Mouse (Mus musculus): Measurements from ENCODE around the gene Cenpu.
A peak's percentile ranks its signal among the peaks of the same experiment; 100 is the strongest.

Gene Cenpu

DNA sequence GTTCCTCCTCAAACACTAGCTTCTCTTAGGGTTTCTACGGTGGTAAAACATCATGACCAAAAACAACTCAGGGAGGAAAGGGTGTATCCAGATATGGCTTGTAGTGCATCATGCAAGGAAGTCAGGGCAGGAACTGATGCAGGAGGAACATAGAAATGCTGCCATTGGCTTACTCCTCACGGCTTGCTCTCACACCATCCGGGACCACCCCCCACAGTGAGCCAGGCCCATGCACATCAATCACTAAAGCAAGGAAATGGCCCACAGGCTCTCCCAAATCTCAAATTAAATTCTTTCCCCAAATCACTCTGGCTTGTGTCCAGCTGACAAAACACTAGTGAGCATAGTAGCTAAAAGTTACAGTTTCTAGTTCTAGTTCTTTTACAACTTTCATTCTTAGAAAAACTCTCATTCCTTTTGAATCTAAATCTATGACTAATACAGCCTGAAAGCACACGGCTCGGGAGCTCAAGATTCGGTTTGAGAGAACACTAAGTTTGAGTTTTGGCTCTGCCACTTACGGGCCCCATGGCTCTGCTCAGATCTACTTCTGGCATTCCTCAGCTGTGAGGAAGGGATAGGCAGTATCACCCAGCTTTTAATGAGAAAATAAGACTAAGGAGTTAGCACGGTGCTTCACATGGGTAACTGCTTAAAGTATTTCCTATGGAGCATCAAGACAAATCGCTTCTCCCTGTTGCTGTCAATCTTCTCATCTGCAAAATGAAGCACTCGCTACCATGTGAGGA is 49.3 kb downstream of the Cenpu start:
- no peak for DNase-seq

DNA sequence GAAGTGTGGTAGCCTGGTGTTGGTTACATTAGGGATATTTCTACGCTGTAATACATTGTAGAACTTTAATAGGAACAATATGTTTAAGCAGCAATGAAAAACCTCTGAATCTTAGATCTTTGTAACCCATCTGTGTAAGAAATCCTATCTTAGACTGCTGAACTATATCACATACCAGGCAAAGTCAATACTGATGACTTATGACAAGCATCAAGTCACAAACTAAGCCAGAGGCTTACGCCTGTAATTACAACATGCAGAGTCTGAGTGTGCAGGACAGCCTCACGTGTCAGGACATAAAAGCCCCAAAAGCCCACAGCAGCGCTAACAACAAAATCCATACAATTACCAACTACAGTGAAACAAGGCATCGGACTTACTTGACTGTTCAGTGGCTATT is 51.8 kb downstream of the Cenpu start:
- DNase-seq, result no peak

DNA sequence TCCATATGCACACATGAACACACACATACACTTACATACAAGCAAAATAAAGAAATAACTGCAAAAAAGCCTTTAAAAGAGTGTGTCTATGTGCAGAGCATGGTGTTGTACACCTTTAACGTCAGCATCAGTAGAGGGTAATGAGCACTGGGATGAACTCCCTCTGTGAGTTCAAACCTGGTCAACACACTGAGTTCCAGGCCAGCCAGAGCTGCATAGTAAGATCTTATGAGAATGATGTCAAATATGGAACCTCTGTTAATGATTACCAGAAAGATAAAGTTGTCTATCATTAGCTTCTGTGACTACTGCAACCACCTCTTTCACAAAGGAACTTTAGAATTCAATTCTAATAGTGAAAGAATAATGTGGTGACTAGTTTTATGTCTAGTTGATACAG is 55.1 kb downstream of the Cenpu start:
- no peak for DNase-seq

DNA sequence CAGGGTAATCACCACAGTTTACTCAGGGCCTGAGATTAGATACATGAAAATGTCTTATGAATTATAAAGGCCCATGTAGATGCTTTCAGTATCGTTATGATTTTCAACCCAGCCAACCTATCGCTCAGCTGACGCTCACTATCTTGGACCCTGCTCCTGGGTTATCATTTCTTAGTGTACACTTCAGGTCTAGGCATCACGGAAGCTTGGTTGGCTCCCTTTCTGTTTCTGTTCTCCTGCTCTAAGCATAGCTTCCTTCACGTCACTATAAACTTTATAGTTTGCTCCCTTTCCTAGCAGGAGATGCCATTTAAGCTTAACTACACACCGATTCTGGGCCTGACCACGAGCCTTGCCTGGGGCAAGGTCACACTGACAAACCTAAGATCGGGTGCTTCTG is 59.7 kb downstream of the Cenpu start:
- DNase-seq, result no peak

DNA sequence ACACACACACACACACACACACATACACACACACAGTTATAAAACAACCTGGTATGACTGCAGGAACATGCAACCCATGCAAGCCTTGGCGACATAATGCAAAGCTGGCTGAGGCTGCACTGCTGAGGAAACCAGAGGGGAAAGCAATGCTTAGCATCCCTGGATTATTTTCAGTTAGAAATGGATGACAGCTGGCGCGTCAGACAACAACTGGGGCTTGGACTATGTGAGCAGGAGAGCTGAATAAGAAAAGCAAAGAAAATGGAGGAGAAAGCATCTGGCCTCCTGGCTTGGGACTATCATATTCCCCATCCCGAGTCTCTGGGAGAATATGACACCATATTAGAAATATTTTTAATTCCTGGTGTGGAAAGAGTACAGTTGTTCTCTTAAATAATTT is 61.1 kb downstream of the Cenpu start:
- no peak for DNase-seq

DNA sequence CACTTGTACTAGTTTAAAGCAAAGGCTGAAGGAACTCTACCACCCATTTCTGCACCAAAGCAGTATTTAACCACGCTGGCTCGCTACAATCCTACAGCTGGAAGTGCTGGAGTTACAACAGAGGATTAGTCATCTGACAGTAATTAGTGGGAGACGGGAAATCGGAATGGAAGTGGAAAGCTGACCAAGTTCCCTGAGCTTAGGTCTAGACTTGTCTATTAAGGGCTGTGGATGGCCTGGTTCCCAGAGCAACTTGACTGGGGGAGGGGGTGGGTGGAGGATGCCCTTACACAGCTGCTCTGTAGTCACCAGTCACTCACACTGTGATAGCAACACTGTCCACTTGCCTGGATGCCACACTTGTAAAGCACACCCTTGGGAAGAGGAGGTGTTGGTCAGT is 61.5 kb downstream of the Cenpu start:
- DNase-seq, result no peak

DNA sequence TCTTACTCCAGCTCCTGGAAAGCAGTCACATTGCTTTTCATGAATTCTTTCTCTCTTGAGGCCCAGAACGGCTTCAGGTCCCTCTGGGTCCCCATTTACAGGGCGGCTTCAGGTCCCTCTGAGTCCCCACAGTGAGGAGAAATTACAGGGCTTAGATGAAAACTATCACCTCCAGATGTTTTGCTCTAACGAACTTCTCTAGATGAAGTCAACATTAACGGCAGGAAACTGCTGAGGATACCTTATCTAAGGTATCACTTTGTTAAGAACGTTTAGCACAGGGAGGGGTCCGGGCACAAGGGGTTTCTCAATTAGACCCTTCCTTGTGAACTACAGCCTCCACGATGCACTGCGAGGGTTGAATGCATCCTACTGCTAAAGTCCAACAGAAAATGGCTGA is 64.1 kb downstream of the Cenpu start:
- no peak for DNase-seq

DNA sequence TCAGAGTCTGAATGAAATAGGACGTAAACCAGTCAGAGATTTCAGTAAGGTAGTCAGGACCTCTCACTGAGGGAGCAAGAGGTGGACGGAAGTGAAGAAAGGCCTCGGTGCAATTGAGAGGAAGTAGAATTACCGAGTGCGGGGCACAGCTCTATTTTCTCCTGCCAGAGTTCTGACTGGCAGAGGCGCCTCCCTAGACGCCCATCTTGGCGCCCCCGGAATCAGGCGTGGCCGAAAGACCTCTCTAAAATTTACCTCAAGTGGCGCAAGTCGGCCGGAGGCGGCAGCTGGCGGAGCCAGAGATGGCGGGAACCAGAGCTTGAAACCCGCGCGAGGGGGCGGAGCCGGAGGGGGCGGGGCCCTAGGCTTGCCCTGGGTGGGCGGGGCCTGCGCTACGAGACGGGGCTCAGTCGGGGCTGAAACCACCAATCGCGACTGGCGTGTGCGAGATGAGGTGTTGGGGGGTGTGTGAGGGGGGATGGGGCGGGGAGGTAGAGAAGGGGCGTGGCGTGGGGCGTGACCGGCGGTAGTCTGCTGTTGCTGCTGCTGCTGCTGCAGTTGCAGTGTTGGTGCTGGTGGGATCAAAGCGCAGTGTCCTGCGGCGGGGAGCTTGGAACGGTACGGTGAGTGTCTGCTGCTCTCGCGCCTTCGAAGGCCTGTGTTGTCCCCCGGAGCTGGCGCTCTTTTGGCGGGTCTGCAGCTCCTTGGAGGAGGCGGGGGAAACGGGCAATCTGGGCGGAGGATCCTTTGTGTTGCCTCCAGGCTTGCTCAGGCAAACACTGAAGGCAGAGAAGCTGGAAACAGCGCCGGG is 65.3 kb downstream of the Cenpu start, which contains the start of the genes Primpol and Casp3:
TSS of gene Primpol (minus strand) at position 334 of the 811 bp plus-strand sequence.
TSS of gene Casp3 (plus strand) at position 413 of the 811 bp plus-strand sequence.
- peak; percentile 89 for DNase-seq

DNA sequence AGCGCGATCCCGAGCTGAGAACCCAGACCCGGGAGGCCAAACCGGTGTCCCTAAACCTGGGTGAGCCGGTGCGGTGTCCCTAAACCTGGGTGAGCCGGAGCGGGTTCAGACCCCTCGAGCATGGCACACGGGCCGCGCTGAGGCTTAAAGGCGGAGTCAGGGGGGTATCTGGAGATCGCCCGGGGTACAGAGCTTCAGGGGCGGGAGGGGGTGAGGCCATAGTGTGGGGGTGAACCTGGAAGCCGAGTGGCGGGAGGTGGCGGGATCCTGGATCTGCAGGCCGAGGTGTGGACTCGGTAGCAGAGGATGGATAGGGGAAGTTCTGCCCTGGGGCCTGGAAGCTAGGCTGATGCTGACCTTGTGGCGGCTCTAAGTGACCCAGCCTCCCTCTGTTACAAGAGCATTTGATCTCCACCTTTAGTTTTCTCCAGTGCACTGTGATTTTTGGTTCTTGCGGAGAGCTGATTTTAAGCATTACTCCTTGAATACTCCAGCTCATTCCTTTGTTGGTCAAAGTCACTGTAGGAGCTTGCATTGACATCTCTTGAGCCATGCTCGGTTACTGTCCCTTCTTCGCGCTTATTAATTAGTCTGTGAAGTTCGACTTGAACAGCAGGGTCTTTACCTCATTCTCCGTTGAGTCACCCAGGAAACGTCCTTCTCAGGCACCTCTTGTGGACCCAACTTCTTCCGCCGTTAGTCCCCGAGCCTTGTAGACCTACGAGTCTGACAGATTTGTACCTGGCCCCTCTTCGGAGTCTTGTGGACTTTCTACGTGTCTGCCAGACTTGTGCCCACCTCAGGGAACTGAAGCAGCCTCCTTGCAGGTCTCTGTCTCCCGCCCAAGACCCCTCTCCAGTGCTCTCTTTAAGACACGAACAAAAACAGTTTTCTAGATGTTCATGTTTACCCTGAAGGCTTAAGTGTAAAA is 66.1 kb downstream of the Cenpu start:
- no peak for DNase-seq

DNA sequence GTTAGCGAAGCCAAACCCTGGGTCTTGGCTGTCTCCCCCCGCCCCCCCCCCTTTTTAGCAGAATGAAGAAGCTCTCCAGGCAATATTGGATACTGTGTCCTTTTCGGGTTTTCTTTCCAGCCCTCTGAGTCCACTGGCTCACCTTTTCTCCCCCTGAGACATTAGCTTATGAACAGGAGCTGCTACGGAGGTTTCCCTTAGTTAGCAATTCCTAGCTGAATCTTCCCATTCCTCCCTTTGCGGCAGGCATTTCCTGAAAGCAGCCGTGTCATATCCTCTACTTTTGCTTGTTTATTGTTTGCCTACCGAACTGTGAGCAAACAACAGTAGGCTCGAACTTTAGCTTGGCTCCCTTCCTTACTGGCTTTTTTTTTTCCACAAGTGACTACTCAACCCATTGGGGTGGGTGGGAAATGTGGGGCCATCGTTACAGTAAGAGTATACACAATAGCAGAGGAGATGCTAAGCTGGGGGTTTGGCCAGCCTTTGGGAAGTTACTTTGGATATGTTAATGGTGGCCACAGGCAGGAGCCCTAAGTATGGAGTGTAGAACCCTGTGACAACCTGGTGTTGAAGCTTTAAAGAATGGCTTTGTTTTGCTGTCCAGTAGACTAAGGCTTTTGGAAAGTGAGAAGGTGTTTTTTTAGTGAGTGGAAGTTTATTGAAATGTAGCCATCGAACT is 67.0 kb downstream of the Cenpu start:
- no peak for DNase-seq

DNA sequence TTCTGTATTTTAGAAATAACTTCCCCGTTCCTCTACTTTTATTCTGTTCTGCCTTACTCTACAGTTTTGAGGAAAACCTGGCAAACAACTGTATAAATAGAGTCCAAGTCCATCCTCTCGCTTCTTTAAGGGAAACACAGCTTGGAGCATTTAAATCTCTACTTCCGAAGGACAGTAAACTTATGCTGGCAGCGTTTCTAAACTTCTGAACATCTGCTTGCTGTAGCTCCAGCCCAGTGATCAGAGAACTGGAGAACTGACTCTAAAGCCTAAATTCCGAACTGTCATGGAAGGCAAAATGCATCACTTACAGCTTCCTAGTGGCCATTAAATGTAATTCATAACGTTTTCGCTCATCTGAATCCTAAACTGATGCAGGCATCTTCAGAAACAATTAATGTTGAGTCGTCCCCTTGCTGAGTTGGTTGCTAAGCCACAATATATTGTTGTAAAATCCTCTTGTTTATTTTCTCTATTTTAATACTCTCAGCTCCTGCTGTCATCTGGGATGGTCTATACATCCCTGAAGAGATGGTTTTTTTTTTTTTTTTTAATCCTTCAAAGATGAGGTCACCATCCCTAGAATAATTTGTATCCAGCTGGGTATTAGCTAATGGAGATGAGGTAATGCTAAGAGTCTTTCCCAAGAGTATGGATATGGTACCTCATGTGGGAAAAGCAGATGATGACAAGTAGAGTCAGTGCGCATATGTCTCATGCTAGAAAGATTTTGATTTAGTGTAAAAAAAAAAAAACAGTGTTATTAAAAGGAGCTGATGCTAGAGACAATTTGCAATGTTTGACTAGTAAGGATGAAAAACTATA is 70.8 kb downstream of the Cenpu start:
- no peak for DNase-seq

DNA sequence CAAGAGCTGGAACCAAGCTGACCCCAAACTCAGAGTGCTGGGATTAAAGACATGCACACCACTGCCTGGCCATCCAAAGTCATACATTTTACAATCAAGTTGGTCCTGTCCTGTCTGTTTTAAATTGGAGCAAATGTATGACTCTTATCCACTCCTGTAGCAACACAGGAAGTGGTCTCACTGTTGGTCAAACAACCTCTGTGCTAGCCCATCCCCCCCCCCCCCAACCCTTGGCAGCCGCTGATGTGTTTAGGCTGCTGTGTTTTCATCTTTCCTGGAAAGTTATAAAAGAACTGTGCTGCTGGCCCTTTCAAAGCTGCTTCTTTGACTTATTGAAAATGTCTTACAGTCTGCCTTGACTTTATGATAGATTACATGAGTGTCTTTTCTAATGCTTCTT is 73.3 kb downstream of the Cenpu start:
- no peak for DNase-seq

DNA sequence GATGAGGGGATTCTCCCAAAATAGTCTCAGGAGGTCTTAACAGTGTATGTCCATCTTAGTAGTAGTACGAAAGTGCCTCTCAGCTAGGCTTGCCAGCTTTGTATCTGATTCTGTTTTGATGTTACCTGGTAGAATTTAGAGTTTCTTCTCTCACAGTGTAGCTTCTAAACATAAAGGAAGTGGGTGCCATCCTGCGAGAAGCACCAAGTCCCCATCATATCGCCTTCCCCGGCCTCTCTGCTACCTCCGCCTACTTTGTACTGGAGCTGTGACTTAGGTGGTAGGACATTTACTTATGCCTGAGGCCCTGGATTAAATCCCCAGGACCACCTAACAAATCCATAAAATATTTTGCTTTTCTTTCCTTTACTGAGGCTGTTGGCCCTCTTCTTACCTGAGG is 74.8 kb downstream of the Cenpu start:
- no peak for DNase-seq

DNA sequence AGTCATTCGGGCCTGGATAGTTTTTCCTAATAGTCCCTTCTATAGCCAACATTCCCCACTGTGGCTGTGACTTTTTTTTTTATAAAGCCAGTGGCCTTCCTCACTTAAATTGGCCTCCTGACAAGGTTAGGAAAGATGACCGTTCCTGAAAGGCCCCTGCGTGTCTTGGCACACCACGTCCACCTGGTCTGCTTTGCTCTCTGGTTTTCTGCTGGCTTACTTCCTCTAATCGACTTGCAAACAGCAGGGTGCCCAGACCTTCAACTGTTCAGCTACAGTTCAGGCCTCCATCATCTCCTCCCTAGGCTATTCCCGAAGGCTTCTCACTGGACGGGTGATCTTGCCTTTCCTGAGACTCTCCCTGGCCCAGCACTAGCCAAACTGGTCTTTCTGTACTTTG is 76.1 kb downstream of the Cenpu start:
- no peak for DNase-seq

DNA sequence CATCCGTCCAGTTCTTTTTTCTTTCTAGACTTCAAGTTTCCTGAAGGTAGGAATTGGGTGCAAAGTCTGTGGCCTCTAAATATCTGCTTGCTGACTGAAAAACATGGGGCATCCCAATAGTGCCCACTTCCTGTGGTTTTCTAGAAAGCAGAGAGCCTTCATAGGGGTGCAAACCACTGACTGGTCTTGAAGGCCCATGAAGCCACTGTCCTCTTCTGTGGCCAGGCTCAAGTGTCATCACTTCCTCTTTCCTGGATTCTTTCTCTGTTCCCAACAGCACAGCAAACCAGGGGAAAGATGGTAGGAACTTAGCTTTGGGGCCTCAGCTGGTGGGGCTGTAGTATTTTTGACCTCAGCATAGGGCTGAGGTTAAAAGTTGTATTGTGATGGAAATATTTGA is 76.8 kb downstream of the Cenpu start:
- DNase-seq, result no peak
